Mouse (Mus musculus) kidney, adult 8-10 months (tissue): ENCODE results near the gene Ube2d2b.

Experiments
- DNase-seq, 2 experiments: peaks; one replicate each; pipeline ENCODE4 v3.0.0; 2022

The Ube2d2b gene

GRCm38 (mm10) chr5:107858963-107859362, 29.1 kb downstream of the Ube2d2b start:
- DNase-seq, result no peak

- DNase-seq, result no peak
Measured at GRCm38 (mm10) chr5:107863971-107864370, 34.1 kb downstream of the Ube2d2b start.

GRCm38 (mm10) chr5:107866127-107867126, 36.5 kb downstream of the Ube2d2b start:
- DNase-seq, result no peak

GRCm38 (mm10) chr5:107867970-107868904, 38.3 kb downstream of the Ube2d2b start:
- peak; percentile 65 to 77 for DNase-seq

GRCm38 (mm10) chr5:107868905-107869424, 39.1 kb downstream of the Ube2d2b start:
- peak; percentile 95 to 96 for DNase-seq

- no peak for DNase-seq
Measured at GRCm38 (mm10) chr5:107869701-107870100, 39.8 kb downstream of the Ube2d2b start.

GRCm38 (mm10) chr5:107873330-107873729, 43.4 kb downstream of the Ube2d2b start:
- DNase-seq, result no peak

- no peak for DNase-seq
Measured at GRCm38 (mm10) chr5:107873886-107874302, 44.0 kb downstream of the Ube2d2b start.

GRCm38 (mm10) chr5:107874561-107875260, 44.8 kb downstream of the Ube2d2b start, which contains the start of gene Evi5:
Evi5 (minus strand) TSS chr5:107875107.
- peak in 1 of 2 experiments; percentile 45 for DNase-seq

GRCm38 (mm10) chr5:107875261-107875611, 45.3 kb downstream of the Ube2d2b start:
- DNase-seq, result peak; percentile 35 to 75

GRCm38 (mm10) chr5:107877053-107877452, 47.2 kb downstream of the Ube2d2b start:
- DNase-seq, result no peak

- DNase-seq, result peak; percentile 81 to 90
Measured at GRCm38 (mm10) chr5:107880710-107881109, 50.8 kb downstream of the Ube2d2b start.
